Mouse (Mus musculus) testis, postnatal 10 days (tissue): ENCODE measurements around the gene Tmod2.
"Not testable (repeated sequence)": the region's sequence is repeated elsewhere in the genome, so short reads cannot be mapped to it uniquely, and the experiment has no call there.

Experiments
- DNase-seq: peaks from one replicate; pipeline ENCODE4 v3.0.0; 2021; ENCODE audit warnings: low spot score

Tmod2 gene

GRCm38 (mm10) chr9:75549010-75549409 lies 62.1 kb downstream of the Tmod2 start:
- no peak for DNase-seq

- peak; percentile 90 for DNase-seq
Measured at GRCm38 (mm10) chr9:75546885-75547553, 64.1 kb downstream of the Tmod2 start.

GRCm38 (mm10) chr9:75545514-75545913 lies 65.6 kb downstream of the Tmod2 start:
- DNase-seq, result no peak

- no peak for DNase-seq
Measured at GRCm38 (mm10) chr9:75541497-75541896, 69.6 kb downstream of the Tmod2 start.

- no peak for DNase-seq
Measured at GRCm38 (mm10) chr9:75536422-75536821, 74.7 kb downstream of the Tmod2 start.

- DNase-seq, result no peak
Measured at GRCm38 (mm10) chr9:75534431-75534962, 76.6 kb downstream of the Tmod2 start.

GRCm38 (mm10) chr9:75532989-75533388 lies 78.1 kb downstream of the Tmod2 start:
- DNase-seq, result not testable (repeated sequence)

GRCm38 (mm10) chr9:75532461-75532860 lies 78.7 kb downstream of the Tmod2 start:
- no peak for DNase-seq

- DNase-seq, result no peak
Measured at GRCm38 (mm10) chr9:75529358-75529757, 81.8 kb downstream of the Tmod2 start.

GRCm38 (mm10) chr9:75528096-75528495 lies 83.0 kb downstream of the Tmod2 start:
- no peak for DNase-seq

- no peak for DNase-seq
Measured at GRCm38 (mm10) chr9:75527368-75528059, 83.6 kb downstream of the Tmod2 start.

GRCm38 (mm10) chr9:75523646-75524045 lies 87.5 kb downstream of the Tmod2 start:
- no peak for DNase-seq

GRCm38 (mm10) chr9:75522217-75522616 lies 88.9 kb downstream of the Tmod2 start:
- no peak for DNase-seq

- DNase-seq, result peak; percentile 64
Measured at GRCm38 (mm10) chr9:75521788-75522187, 89.3 kb downstream of the Tmod2 start.

- no peak for DNase-seq
Measured at GRCm38 (mm10) chr9:75520940-75521339, 90.2 kb downstream of the Tmod2 start.

GRCm38 (mm10) chr9:75517751-75518150 lies 93.4 kb downstream of the Tmod2 start:
- DNase-seq, result no peak
